Mouse (Mus musculus) spleen, postnatal 36 days (tissue): ENCODE measurements around the gene Gm20869.
"Not testable (repeated sequence)": the region's sequence is repeated elsewhere in the genome, so short reads cannot be mapped to it uniquely, and the experiment has no call there.

ENCODE experiments used
- DNase-seq, 2 experiments: peaks; one replicate each; pipeline ENCODE4 v3.0.0; 2022; ENCODE audit warnings: low spot score in 2 of 2, mixed read lengths in 1 of 2

Gene Gm20869

DNA sequence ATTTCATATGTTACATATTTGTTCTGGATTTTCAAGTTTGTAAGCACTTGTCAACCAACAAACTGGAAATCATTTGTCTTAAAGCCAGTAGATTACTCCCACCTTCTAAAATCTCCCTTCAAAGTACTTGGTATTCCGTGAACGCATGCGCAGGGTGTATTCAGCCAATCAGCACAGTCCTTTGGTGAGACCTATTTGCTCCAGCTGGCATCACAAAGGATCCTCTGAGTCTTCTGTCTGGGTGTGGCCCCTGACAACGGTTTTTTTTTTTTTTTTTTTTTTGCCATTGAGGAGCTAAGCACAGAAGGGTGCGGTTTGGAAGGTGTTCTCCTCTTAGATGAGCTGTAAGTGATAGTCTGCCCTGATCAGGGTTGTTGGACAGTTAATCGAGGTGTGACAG lies at the start of gene Gm20869:
Gene Gm20869, plus strand, starts transcription at position 301 of the 400 bp plus-strand sequence.
- DNase-seq: not testable (repeated sequence)
